Mouse (Mus musculus) embryonic fibroblast, embryonic 13.5 days (primary cell): Measurements from ENCODE around the gene Slc9a3r1.

Source experiments
- CTCF ChIP-seq: IDR thresholded peaks from 2 replicates; pipeline ENCODE4 v1.5.1; 2011; ENCODE audit warnings: mild to moderate bottlenecking, control low read depth, low read length, moderate library complexity, borderline replicate concordance; ENCODE audit not compliant: insufficient read depth
- POLR2A ChIP-seq: IDR thresholded peaks from 2 replicates; pipeline ENCODE4 v1.6.1; 2011; ENCODE audit warnings: low read depth, mild to moderate bottlenecking, control low read depth, low read length, moderate library complexity

GRCm38 (mm10) chr11:115178766-115179165, 15.6 kb downstream of the Slc9a3r1 start:
- no peak for TF ChIP-seq CTCF
- no peak for TF ChIP-seq POLR2A
